Mouse (Mus musculus): ENCODE results near the gene Ccdc13.
A peak's percentile ranks its signal among the peaks of the same experiment; 100 is the strongest.

The Ccdc13 gene

GRCm38 (mm10) chr9:121842914-121843313 lies 3.7 kb upstream of the Ccdc13 start:
- DNase-seq = no peak

DNA sequence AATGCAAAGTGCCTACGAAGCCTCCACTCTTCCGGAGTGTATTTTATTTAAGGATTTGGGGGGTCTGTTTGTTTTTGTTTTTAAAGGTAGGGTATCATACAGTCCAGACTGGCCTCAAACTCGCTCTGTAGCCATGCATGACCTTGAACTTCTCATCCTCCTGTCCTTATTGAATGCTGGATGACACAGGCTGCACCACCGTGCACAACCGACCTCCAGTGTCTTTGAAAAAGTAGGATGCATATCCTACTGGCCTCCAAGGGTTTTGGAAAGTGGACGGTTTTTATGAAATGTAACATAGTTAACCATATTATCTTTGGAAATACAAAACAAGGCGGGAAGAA lies 333 bp upstream of the Ccdc13 start:
- DNase-seq = no peak

DNA sequence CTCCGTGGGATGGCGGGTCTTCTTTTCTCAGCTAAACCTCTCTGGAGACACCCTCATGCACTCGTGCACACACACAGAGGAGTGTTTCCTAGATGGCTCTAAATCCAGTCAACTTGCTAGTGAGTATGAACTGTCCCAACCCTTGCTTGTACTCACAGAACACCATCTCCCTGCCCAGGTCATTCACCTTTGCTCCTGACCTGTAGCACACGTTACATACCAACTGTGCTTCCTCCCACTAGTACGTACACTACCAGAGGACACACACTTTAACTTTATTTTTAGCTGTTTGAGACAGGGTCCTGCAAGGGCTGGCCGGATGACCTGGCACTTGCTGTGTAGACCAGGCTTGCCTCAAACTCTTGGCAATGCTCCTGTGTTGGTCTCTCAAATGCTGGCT lies 1.3 kb downstream of the Ccdc13 start:
- no peak for DNase-seq

- no peak for DNase-seq
Measured at GRCm38 (mm10) chr9:121833825-121834224, 5.4 kb downstream of the Ccdc13 start.

DNA sequence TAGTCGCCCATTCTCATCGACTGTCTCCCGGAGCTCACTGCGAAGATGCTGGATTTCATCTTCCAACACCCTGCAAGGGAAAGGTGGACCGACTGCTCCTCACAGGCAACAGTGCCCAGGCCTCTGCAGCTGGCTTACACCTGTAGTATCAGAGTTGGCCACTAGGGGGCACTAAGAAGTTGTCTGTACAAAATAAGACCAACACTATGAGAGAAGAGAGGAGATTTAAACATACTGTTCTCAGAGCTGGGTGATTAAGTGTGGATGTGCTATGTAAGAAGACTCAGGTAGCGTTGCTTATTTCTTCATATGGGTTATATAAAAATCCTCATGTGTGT lies 8.3 kb downstream of the Ccdc13 start:
- DNase-seq = peak; percentile 66

DNA sequence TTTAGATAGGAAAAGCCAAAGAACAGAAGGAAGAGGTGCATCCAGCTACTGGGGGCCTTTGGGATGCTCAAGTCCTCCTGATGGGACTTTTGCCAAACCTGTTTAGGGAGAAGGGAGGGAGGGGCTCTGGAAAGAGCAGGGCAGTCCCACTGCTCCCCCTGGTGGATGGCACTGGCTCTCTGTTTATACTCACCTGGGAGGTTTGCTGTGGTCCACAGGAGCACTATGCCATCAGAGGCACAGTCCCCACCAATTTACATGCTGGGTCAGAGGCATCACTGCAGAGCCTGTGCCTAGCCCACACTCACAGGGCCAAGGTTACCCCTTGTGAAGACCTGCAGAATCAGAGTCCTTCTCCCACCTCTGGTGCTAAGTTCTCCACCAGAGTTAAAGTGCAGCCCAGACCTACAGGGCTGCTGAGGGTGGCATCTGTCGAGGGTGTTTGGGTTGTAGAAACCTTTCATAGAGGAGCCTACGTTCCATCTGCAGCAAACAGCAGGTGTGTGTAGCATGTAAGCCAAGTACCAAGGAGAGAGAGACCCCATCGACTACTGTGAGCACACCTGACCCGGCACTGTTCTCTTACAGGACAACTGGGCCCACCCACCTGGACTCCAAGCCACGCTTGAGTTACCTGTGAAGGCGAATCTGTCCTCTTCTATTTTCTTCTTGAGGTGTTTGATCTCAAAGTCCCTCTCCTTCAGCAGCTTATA lies 8.9 kb downstream of the Ccdc13 start:
- DNase-seq = peak; percentile 51

GRCm38 (mm10) chr9:121829270-121829992 lies 9.8 kb downstream of the Ccdc13 start:
- no peak for DNase-seq

DNA sequence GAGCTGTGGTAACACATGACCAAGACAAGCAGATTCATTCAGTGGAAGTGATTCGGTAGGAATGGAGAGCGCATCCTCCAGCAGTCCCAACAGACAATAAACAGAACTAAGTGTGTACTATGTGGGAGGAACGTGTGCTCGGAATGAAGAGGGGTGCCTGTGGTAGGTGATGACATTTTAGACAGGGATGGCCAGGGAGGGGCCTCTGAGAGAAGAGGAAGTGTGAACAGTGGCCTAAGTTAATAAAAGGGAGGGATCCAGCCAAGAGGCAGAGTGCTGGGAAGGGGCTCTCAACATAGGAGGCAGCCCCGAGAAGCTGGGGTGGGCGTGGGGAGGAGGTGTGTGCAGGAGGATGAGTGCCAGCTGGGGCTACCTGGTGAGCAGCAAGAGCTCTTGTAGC lies 10.9 kb downstream of the Ccdc13 start:
- no peak for DNase-seq

GRCm38 (mm10) chr9:121826356-121826755 lies 12.9 kb downstream of the Ccdc13 start:
- no peak for DNase-seq

- peak; percentile 26 for DNase-seq
Measured at GRCm38 (mm10) chr9:121823991-121824390, 15.3 kb downstream of the Ccdc13 start.

DNA sequence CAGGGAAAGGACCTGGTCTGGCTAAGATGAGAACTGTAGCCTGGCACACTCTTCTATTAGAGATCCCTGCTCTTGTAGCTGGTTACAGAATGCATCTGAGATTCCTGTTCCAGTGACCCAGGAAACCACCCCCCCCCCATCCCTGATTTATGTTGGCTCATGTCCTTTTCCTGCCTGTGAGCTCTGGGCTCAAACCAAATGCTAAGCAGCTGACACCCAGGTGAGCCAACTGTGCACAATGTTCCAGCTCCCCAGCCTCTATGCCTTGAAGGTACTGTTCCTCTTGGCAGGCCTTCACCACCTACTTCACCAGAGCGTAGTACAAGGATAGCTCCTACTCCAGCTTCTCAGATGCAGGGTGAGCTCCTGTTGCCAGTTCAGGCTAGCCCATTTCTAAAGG lies 16.2 kb downstream of the Ccdc13 start:
- DNase-seq = peak; percentile 76

- peak; percentile 51 for DNase-seq
Measured at GRCm38 (mm10) chr9:121822585-121822991, 16.7 kb downstream of the Ccdc13 start.

DNA sequence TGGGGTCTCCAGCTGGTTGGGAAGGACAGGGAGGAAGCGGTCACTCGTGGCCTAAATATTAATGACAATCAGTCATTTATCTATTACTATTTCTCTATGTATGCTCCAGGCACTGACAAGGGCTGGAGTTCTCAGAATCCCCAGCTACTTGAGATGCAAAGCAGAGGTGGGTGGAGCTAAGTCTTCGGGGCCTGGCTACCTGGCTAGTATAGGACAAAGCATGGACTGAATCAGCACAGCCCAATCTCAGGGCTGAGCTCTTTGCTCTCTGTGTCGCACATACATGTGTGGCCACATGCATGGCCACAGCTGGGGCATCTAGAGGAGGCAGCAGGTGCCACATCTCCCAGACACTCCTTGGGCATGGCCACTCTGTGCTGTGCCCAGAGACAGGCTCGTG lies 18.5 kb downstream of the Ccdc13 start:
- no peak for DNase-seq

- DNase-seq = peak; percentile 40
Measured at GRCm38 (mm10) chr9:121819771-121820471, 19.3 kb downstream of the Ccdc13 start.

DNA sequence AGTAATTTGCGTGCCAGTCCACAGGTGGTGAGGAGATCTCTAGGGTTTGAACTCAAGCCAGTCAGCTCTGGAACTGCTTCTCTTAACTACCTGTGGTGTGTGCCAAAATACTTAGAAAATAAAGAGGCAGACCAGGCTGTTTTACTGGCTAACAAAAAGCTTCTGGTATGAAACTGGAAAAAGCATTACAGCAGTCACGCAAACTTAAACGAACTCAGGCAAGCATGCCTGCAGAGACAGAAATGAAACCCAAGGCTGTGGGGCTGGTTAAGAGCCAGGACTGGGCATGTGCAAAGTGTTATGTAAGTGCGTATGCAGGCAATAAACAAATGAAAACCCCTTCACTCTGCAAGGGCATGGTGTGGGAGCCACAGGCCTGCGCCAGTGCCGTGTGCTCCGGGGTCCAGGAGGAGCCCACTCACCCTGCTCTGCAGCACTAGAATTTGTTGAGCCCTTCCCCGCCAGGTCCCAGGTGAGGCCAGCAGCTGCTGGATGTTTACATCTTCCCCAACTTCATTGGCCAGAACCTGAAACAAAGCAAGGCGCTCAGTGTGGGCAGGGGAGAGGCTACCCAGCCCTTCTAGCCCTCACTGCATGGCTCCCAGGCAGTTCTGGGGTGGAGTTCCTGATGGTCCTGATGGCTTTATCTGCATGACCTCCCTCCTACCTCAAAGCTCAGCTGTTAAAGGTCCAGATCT lies 20.0 kb downstream of the Ccdc13 start:
- peak; percentile 66 for DNase-seq

DNA sequence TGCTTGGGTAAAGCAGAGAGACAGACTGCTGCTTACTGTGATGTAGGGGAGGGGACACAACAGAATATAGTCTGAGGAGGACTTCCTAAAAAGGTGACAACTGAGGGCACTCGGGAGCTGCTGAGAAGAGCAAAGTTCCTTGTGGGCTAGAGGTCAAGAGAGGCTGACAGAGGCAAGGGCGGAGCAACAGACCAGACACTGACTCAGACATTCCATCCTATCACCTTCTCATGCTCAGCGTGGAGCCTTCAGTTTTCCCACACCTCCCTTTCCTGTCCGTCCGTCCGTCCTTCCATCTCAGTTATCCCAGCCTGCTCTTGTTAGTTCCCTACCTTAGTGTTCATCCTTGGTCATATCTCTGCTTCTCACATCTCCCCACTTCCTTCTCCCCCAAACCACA lies 24.1 kb downstream of the Ccdc13 start:
- DNase-seq = no peak

DNA sequence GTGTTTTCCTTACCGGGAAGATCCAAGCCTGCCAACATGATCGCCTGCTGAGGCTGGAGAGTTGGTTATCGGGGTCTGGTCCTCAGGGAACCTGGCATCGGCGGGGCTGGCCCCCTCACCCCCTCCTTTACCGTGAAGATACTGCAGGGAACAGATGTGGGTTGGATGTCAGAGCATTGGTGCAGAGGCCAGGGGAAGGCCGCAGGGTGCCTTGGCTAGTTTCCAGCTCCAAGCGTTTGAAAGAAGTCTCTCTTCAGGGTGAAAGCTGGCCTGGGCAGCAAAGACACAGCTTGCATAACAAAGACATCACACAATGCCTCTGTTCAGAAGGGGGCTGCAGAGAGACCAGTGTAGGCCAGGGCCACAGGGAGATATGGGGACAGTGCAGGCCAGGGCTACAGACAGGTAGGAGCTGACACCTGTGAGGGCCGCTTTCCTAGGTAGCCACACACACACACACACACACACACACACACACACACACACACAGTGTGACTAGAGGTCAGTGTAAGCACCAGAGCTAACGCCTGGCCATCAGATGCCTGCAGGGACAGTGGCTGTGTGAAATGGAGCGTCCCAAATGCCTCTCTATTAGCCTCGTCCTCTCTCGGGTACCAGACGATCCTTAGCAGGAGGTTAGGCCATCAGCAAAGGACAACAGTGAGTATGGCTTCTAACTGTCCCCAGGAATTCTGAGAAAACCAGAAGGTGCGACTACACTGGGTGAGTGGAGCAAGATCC lies 29.0 kb downstream of the Ccdc13 start:
- DNase-seq = no peak

DNA sequence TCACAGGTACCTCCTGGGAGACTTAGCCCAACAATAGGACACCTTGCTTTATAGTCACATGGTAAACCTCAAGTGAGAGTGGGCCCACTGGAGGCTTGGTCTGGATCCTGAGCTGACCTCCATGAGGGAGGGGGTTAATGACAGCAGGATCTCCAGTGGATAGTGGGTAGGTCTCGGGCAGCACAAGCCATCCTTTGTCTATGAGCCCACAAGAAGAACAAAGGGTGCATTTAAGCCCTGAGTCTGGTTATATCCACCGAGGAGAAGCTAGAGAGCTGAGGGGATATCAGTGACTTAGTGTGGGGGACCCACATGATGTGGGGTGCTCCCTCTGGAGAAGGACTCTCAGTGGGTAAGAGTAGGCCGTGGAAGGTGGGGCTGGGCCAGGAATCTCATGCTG lies 30.8 kb downstream of the Ccdc13 start:
- no peak for DNase-seq

GRCm38 (mm10) chr9:121807947-121808346 lies 31.3 kb downstream of the Ccdc13 start:
- DNase-seq = no peak

- DNase-seq = no peak
Measured at GRCm38 (mm10) chr9:121807546-121807945, 31.7 kb downstream of the Ccdc13 start.

GRCm38 (mm10) chr9:121802747-121803146 lies 36.5 kb downstream of the Ccdc13 start:
- DNase-seq = no peak

- DNase-seq = no peak
Measured at GRCm38 (mm10) chr9:121798887-121799520, 40.3 kb downstream of the Ccdc13 start.

Measured in kidney, adult 11 months (tissue).